In the genomic region with DNA sequence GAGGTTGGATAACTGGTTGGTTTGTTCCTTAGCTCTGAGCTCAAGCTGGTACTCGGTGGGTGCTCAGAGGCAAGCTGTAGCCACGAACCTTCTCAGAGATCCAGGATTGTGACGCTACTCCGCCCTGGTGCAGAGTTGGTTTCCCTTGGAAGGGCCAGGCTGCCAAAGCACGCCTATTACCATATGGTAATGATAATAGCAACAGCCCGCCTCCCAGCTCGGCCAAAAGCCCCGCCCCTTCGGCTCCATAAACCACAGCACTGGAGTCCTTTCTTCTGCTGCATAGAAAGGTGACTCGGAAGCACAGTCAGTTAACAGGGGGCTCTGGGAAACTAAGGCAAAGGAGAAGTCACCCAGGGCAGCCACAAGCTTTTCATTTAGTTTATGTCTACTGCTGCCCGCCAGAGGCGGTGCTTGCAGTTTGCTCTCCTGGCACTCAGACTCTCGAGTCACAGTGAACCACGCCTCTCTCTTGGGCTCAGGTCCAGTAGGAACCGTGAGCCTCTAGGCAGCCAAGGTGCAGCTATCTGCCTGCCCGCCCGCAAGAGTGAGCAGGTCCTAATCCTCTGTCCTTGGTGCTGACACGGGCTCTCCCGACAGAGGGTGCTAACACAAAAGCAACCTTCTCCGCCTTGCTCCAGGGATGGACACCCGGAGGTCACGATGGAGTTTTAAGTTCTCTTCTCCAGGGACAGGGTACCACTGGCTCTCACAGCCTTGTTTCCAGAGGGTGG, we compare ENCODE assay signal across 10 mouse cellular contexts. TPM values are rescaled to one million over a fixed set of nuclear protein-coding genes. Genes with fewer than 3 reads are reported as not detected.
DNase-seq lines count a peak whose midpoint lies in the region; ATAC-seq and TF ChIP-seq lines count a peak whose summit lies in the region.
"Had no signal": no experiment of that assay in that cellular context is flagged by ENCODE, and none has a peak within 500 bp of the region (broad histone marks: within the 10 kb centered on the region; RNA-seq: fewer than 3 reads in every experiment).

No protein-coding gene starts in this region.

- no peak overlapping the region for H3K4me2 ChIP-seq in kidney, postnatal 0 days (ENCODE audit: low read length)
- no peak overlapping the region for H3K4me2 ChIP-seq in stomach, postnatal 0 days (replicated peaks; ENCODE audit: low read depth)
- H3K4me2 ChIP-seq: heart, embryonic 15.5 days had no signal

- H3K4me1 ChIP-seq in forebrain, embryonic 10.5 days = peaks cover 51% of the 10 kb centered on the region
- no peaks in the 10 kb centered on the region; the same call in 1 of the 2 replicates for H3K4me1 ChIP-seq in kidney, postnatal 0 days (replicated peaks; ENCODE audit: insufficient read depth, low read length)
- H3K4me1 ChIP-seq in stomach, postnatal 0 days (replicated peaks; ENCODE audit: control insufficient read depth, insufficient read depth) = no peaks in the 10 kb centered on the region
- H3K4me1 ChIP-seq: megakaryocyte, embryonic 14.5 days had no signal

- H3K36me3 ChIP-seq in forebrain, embryonic 10.5 days (replicated peaks) = no peaks in the 10 kb centered on the region
- no peaks in the 10 kb centered on the region for H3K36me3 ChIP-seq in kidney, postnatal 0 days (ENCODE audit: insufficient read depth, low read length)
- H3K36me3 ChIP-seq in stomach, postnatal 0 days (ENCODE audit: control insufficient read depth, insufficient read depth, low read length) = no peaks in the 10 kb centered on the region
- H3K36me3 ChIP-seq: heart, embryonic 15.5 days had no signal

- ATAC-seq in kidney, postnatal 0 days (replicated peaks; ENCODE audit: low FRiP score, low read depth) = no peak
- ATAC-seq in stomach, postnatal 0 days (ENCODE audit: low FRiP score, low TSS enrichment) = peak; percentile 69; the same call in 1 of the 2 replicates

- DNase-seq in layer of hippocampus, adult 9-11 months = peak; percentile 51
- DNase-seq in layer of hippocampus, adult 11-12 months (ENCODE audit: low spot score) = no peak
- DNase-seq in adrenal gland, postnatal 36 days = peak; percentile 42 to 64
- DNase-seq in forebrain, embryonic 10.5 days (ENCODE audit: extremely low spot score, low spot score) = peak; percentile 51
- peak; percentile 65 for DNase-seq in kidney, postnatal 0 days (ENCODE audit: low spot score)
- peak; percentile 18 for DNase-seq in lung, postnatal 25 days (ENCODE audit: low spot score)
- DNase-seq in stomach, postnatal 0 days (ENCODE audit: low spot score) = peak; percentile 76
- no peak for DNase-seq in thymus, postnatal 25 days

- TF ChIP-seq EP300 in stomach, postnatal 0 days (optimal IDR thresholded peaks at IDR 0.05) = no peak

- peaks cover 78% of the 10 kb centered on the region for H3K27me3 ChIP-seq in forebrain, embryonic 10.5 days (ENCODE audit: poor library complexity, severe bottlenecking)
- H3K27me3 ChIP-seq in kidney, postnatal 0 days (ENCODE audit: insufficient read depth, low read length) = peaks cover 53% of the 10 kb centered on the region
- peaks cover 24% of the 10 kb centered on the region; the same call in 1 of the 2 replicates for H3K27me3 ChIP-seq in stomach, postnatal 0 days (ENCODE audit: control insufficient read depth, insufficient read depth, low read length)

- no peak overlapping the region for H3K9ac ChIP-seq in kidney, postnatal 0 days (ENCODE audit: low read depth, low read length)
- no peak overlapping the region for H3K9ac ChIP-seq in stomach, postnatal 0 days (ENCODE audit: low read length)
- H3K9ac ChIP-seq: heart, embryonic 15.5 days had no signal

- peak; percentile 45; the same call in 1 of the 2 replicates for TF ChIP-seq CTCF in kidney, postnatal 0 days (IDR thresholded peaks at IDR 0.05; ENCODE audit: low read depth)
- TF ChIP-seq CTCF in stomach, postnatal 0 days (IDR thresholded peaks at IDR 0.05; ENCODE audit: low read depth) = peak; percentile 49; the same call in 1 of the 2 replicates

- H3K4me3 ChIP-seq in forebrain, embryonic 10.5 days = peak overlapping the region; percentile 18; the same call in 1 of the 2 replicates
- H3K4me3 ChIP-seq in kidney, postnatal 0 days (replicated peaks; ENCODE audit: low read depth, low read length) = no peak overlapping the region
- H3K4me3 ChIP-seq in stomach, postnatal 0 days (ENCODE audit: low read depth, low read length) = no peak overlapping the region
- H3K4me3 ChIP-seq: heart, embryonic 15.5 days; megakaryocyte, embryonic 14.5 days had no signal

- no peaks in the 10 kb centered on the region for H3K9me3 ChIP-seq in forebrain, embryonic 10.5 days
- no peaks in the 10 kb centered on the region for H3K9me3 ChIP-seq in kidney, postnatal 0 days (replicated peaks; ENCODE audit: low read length)
- no peaks in the 10 kb centered on the region for H3K9me3 ChIP-seq in stomach, postnatal 0 days (ENCODE audit: control insufficient read depth, low read length)
- H3K9me3 ChIP-seq: heart, embryonic 15.5 days; megakaryocyte, embryonic 14.5 days had no signal

- WGBS in forebrain, embryonic 10.5 days = 6% methylated on average over 22 of the region's 22 CpGs
- 6% methylated on average over 22 of the region's 22 CpGs for WGBS in kidney, postnatal 0 days
- WGBS in stomach, postnatal 0 days = 9% methylated on average over 22 of the region's 22 CpGs

- H3K27ac ChIP-seq in forebrain, embryonic 10.5 days = no peak overlapping the region
- H3K27ac ChIP-seq in kidney, postnatal 0 days = no peak overlapping the region
- no peak overlapping the region for H3K27ac ChIP-seq in stomach, postnatal 0 days (replicated peaks)
- H3K27ac ChIP-seq: heart, embryonic 15.5 days had no signal

RNA-seq across cellular contexts. Expression of a gene that starts 2.6 kb away (rescaled TPM):
- total RNA-seq in adrenal gland, postnatal 36 days (2021) = 1 to 10 TPM; 2.9 to 3.7 TPM
- polyA plus RNA-seq in forebrain, embryonic 10.5 days (2016; fragmentation: Nextera tagmentation; extraction: Ambion mirVana) = 3.8 and 4.6 TPM in 2 replicates
- polyA plus RNA-seq in kidney, postnatal 0 days (2015; fragmentation: Nextera tagmentation; extraction: Ambion mirVana) = 1.2 and 1.3 TPM in 2 replicates
- polyA plus RNA-seq in stomach, postnatal 0 days (2015; fragmentation: Nextera tagmentation; extraction: Ambion mirVana) = 1.2 and 1.5 TPM in 2 replicates

Comparison
In these comparisons a context has a peak if more than half of its experiments do, and no peak if none do; other contexts are left out.
1. DNase-seq: peak in layer of hippocampus, adult 9-11 months (single experiment), adrenal gland, postnatal 36 days (2 of 2), forebrain, embryonic 10.5 days (single experiment), kidney, postnatal 0 days (single experiment), lung, postnatal 25 days (single experiment) and stomach, postnatal 0 days (single experiment); none in layer of hippocampus, adult 11-12 months (single experiment) and thymus, postnatal 25 days (single experiment).